Mouse (Mus musculus) heart, adult 2 months (tissue): ENCODE measurements around the gene Tmem210. TPM values are rescaled to one million over a fixed set of nuclear protein-coding genes. Genes with fewer than 3 reads are reported as not detected.

Experiments used
- DNase-seq, 2 experiments: peaks; one replicate each; pipeline ENCODE4 v3.0.0; 2021
- H3K27ac ChIP-seq: fragments of 200-600 bp; 2 replicates; pipeline ENCODE4 v1.8.1; 2022
- H3K27me3 ChIP-seq: fragments of 200-500 bp; 2 replicates; pipeline ENCODE4 v1.6.1; 2012; ENCODE audit warnings: mild to moderate bottlenecking, low read length, inconsistent platforms, mixed read lengths; ENCODE audit not compliant: control insufficient read depth, insufficient read depth
- H3K36me3 ChIP-seq: fragments of 200-500 bp; 2 replicates; pipeline ENCODE4 v1.6.1; 2012; ENCODE audit warnings: low read length, inconsistent platforms; ENCODE audit not compliant: control insufficient read depth, insufficient read depth
- H3K4me1 ChIP-seq: fragments of 200-500 bp; 2 replicates; pipeline ENCODE4 v1.6.1; 2011; ENCODE audit warnings: low read length; ENCODE audit not compliant: control insufficient read depth, insufficient read depth
- H3K4me3 ChIP-seq: fragments of 200-600 bp; 2 replicates; pipeline ENCODE4 v1.8.1; 2022
- H3K79me2 ChIP-seq: fragments of 200-500 bp; replicated peaks from 2 replicates; pipeline ENCODE4 v1.6.1; 2012; ENCODE audit warnings: mild to moderate bottlenecking, inconsistent platforms, low read length, moderate library complexity, mixed read lengths; ENCODE audit not compliant: control insufficient read depth, insufficient read depth
- H3K9ac ChIP-seq: fragments of 200-500 bp; 2 replicates; pipeline ENCODE4 v1.6.1; 2012; ENCODE audit warnings: low read depth, mild to moderate bottlenecking, control low read depth, inconsistent platforms, low read length, mixed read lengths
- CTCF ChIP-seq: fragments of 200-600 bp; IDR thresholded peaks from 2 replicates; pipeline ENCODE4 v1.8.1; 2022; ENCODE audit warnings: antibody characterized with exemption, mild to moderate bottlenecking, moderate library complexity
- EP300 ChIP-seq: fragments of 200-500 bp; IDR thresholded peaks from 2 replicates; pipeline ENCODE4 v1.6.1; 2011; ENCODE audit warnings: low read depth, low read length, control low read depth; ENCODE audit not compliant: insufficient read depth
- POLR2A ChIP-seq: fragments of 200-500 bp; IDR thresholded peaks from 2 replicates; pipeline ENCODE4 v1.6.1; 2011; ENCODE audit warnings: mild to moderate bottlenecking, low read depth, low read length, control low read depth; ENCODE audit not compliant: insufficient read depth
- WGBS: fragments of 180-500 bp; shearing (Covaris S2); methylation state at CpG from one replicate; pipeline ENCODE4 v1.1.7; 2018; 5-methylcytosine and 5-hydroxymethylcytosine counted together
- intact Hi-C: fragments of 180-260 bp; cut with DNase I; formaldehyde crosslinking; loops from one replicate; pipeline ENCODE4 v1.15.1; 2025
- polyA plus RNA-seq: library from polyadenylated mRNA; depleted of rRNA; stranded (reverse); fragments of >200 nt; gene quantifications from 2 replicates; pipeline ENCODE4 v1.2.3, GENCODE M21; 2012; rRNA removed
- total RNA-seq, 2 experiments: library from RNA; stranded (reverse); gene quantifications; 2 replicates each; pipeline ENCODE4 v1.2.3; 2021

The Tmem210 gene
- total and polyA plus RNA-seq, 3 experiments = 0.27 TPM; not detected in 2

DNA sequence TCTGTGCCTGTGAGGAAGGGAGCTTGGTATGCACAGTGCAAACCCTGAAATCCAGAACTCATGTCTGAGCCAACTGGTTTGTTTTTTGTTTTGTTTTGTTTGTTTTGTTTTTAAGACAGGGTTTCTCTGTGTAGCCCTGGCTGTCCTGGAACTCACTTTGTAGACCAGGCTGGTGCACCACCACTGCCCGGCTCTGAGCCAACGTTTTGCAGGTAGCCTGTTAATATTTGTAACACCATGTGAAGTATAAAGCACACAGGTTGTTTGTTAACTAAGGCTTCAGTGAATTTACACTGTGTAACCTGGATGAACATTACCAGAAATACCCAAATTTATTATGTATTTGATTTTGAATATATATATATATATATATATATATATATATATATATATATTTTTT lies 38.1 kb downstream of the Tmem210 start:
- no peaks in the 10 kb centered on the region for H3K27me3 ChIP-seq
- WGBS = 71% methylated on average over 2 of the region's 2 CpGs
- no peak overlapping the region for H3K4me3 ChIP-seq
- H3K9ac ChIP-seq = no peak overlapping the region
- no peaks in the 10 kb centered on the region for H3K36me3 ChIP-seq
- DNase-seq = no peak
- intact Hi-C loops = no loop called here
- no peak overlapping the region for H3K27ac ChIP-seq
- TF ChIP-seq EP300 (no peak), CTCF (no peak), POLR2A (no peak)
- no peaks in the 10 kb centered on the region for H3K79me2 ChIP-seq
- H3K4me1 ChIP-seq = no peaks in the 10 kb centered on the region

DNA sequence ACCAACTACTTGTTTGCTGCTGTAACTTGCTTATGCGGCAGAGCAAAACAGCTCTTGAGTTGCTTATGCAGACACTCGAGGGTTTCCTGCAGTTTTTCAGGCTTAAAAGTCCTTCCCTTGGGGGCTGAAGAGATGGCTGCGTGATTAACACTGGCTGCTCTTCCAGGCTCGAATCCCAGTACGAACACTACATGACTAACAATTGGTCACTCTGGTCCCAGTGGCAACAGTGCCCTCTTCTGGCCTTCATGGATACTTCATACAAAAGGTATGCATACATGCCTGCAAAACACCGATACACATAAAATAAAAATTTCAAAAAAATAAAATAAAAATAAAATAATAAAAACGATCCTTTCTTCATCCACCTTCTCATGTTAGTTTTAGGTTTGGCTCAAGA lies 40.5 kb downstream of the Tmem210 start:
- Histone ChIP-seq H3K4me1 (peaks cover 5% of the 10 kb centered on the region), H3K9ac (no peak overlapping the region), H3K27ac (no peak overlapping the region), H3K4me3 (no peak overlapping the region), H3K79me2 (no peaks in the 10 kb centered on the region), H3K27me3 (no peaks in the 10 kb centered on the region), H3K36me3 (no peaks in the 10 kb centered on the region; the same call in 1 of the 2 replicates)
- intact Hi-C loops = no loop called here
- 36% methylated on average over 7 of the region's 7 CpGs for WGBS
- no peak for DNase-seq
- TF ChIP-seq EP300 = no peak
- TF ChIP-seq POLR2A = no peak
- TF ChIP-seq CTCF = peak; percentile 68

DNA sequence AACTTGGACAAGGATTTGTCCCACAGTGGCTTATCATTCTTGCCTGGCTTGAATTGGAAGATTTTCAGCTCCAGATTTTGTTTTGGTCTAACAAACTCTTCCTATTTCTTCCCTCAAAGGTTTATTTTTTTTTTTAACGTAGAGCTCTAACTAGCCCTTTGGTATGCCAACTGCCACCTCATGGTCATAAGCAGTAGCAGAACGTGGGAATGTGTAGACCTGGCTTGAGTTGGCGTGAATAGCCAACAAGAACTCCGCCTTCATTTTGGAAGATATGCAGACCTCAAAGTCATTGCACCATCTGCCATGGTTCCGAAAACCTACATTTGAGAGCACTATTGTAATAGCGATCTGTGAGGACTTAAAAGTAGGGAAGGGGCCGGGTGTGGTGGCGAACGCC lies 43.5 kb downstream of the Tmem210 start:
- intact Hi-C loops = loop anchor here (5.0 kb wide), 1 partner anchor 59 kb away; the partner anchor contains the start of genes Anapc2 and Ssna1

DNA sequence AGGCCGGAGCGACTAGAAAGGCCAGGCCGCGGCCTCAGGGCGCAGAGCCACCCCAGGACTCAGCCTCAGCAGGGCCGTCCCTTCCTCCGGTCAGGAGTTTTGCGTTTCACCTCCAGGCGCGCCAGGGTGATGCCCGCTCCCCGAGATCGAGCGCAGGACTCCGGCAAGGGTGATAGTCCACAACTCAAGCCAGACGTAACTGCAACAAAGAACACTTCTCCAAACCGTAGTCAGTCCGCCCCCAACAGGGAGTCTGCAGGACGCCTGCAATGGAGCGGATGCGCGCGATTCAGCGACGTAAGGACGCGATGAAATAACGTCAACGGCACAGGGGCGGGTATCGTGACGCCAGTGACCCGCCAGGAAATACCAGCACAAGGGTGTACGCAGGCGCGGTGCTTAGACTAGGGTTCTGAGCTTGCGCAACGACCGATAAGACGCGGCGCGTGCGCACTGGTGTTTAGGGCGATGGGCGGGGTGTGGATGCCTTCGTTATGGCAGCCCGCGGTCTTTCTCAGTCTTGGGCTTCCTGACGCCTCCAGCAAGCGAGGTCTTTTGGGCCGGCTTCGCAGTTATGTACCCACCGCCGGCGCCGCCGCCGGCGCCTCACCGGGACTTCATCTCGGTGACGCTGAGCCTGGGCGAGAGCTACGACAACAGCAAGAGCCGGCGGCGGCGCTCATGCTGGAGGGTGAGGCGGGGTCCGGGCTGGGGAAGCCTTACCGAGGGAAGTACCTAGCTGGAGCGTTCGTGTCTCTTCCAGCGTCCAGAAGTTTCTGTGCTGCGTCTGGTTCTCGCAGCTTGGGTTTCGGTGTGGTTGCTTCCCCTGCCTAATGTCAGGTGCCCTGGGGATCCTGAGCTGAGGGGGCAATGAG lies 44.6 kb downstream of the Tmem210 start, which contains the start of gene Man1b1:
TSS of gene Man1b1 (plus strand) at position 53 of the 875 bp plus-strand sequence.
- Histone ChIP-seq H3K4me1 (peaks cover 5% of the 10 kb centered on the region), H3K27ac (peak within 1 kb of the TSS; percentile 89), H3K4me3 (peak within 1 kb of the TSS; percentile 67), H3K36me3 (no peaks in the 10 kb centered on the region; the same call in 1 of the 2 replicates), H3K79me2 (no peaks in the 10 kb centered on the region), H3K9ac (peak within 1 kb of the TSS; percentile 82), H3K27me3 (no peaks in the 10 kb centered on the region)
- peak; percentile 59 for TF ChIP-seq CTCF
- TF ChIP-seq EP300 = peak; percentile 95
- peak; percentile 88; the same call in 1 of the 2 replicates for TF ChIP-seq POLR2A
- intact Hi-C loops = loop anchor here (1.0 to 5.0 kb wide), 2 partner anchors 60 to 77 kb away; partner anchors contain the start of genes Anapc2, Ssna1 and Tmem203
- WGBS = under 1% methylated on average over 78 of the region's 78 CpGs
- peak; percentile 99 to 100 for DNase-seq

More for the DNA sequence above, 43.5 kb downstream of the Tmem210 start:
- Histone ChIP-seq H3K27me3 (no peaks in the 10 kb centered on the region), H3K4me3 (no peak overlapping the region; the same call in 1 of the 2 replicates), H3K9ac (no peak overlapping the region), H3K36me3 (no peaks in the 10 kb centered on the region; the same call in 1 of the 2 replicates), H3K79me2 (no peaks in the 10 kb centered on the region), H3K27ac (no peak overlapping the region), H3K4me1 (peaks cover 5% of the 10 kb centered on the region)
- TF ChIP-seq EP300 = no peak
- no peak for TF ChIP-seq CTCF
- no peak for DNase-seq
- WGBS = 46% methylated on average over 9 of the region's 9 CpGs

DNA sequence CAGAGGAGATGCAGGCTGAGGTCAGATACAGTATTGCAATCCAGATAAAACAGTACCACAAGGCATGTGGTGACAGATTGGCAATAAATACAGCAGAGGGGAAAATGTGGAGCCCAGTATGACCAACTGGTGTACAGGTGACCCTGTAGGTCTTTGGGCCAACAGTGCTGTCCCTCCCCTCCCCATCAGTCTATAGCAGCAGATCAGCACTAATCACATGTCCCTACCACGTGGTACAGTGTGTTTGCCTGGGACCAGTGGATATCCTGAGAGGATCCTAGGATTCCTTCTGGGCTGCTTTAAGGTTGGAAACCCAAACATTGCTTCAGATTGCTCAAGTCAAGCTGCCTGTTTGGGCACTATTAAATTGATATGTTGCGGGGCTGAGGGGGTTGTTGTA lies 45.6 kb downstream of the Tmem210 start:
- intact Hi-C loops = loop anchor here (5.0 kb wide), 1 partner anchor 61 kb away; the partner anchor contains the start of genes Anapc2 and Ssna1
- no peaks in the 10 kb centered on the region for H3K27me3 ChIP-seq
- peaks cover 5% of the 10 kb centered on the region for H3K4me1 ChIP-seq
- no peak overlapping the region for H3K27ac ChIP-seq
- H3K79me2 ChIP-seq = no peaks in the 10 kb centered on the region
- no peaks in the 10 kb centered on the region; the same call in 1 of the 2 replicates for H3K36me3 ChIP-seq
- WGBS = 78% methylated on average over 2 of the region's 2 CpGs
- no peak overlapping the region for H3K9ac ChIP-seq
- H3K4me3 ChIP-seq = peak overlapping the region; percentile 67
- TF ChIP-seq CTCF (no peak), EP300 (no peak), POLR2A (no peak)
- DNase-seq = no peak

DNA sequence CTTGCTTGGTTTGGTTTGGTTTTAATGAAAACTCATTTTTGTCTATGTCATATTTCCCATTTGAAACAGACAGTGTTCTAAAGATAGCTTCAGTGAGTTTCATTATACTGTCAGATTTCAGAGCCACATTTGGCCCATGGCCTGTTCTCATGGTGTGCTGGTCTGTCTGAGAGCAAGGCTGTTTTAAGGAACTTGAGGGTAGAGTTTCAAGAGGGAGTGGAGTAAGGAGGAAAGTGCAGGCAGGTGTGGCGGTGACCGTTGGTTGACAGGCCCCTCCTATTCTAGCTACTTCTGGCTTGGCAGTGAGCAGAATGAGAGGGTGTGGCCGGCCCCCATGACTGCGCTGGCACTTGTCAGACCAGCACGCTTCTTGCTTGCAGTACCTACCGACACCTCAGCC lies 50.4 kb downstream of the Tmem210 start:
- H3K36me3 ChIP-seq = no peaks in the 10 kb centered on the region; the same call in 1 of the 2 replicates
- WGBS = 87% methylated on average over 6 of the region's 6 CpGs
- intact Hi-C loops = no loop called here

More for the DNA sequence above, 50.4 kb downstream of the Tmem210 start:
- TF ChIP-seq POLR2A = no peak
- Histone ChIP-seq H3K27ac (no peak overlapping the region), H3K9ac (no peak overlapping the region), H3K27me3 (no peaks in the 10 kb centered on the region), H3K4me3 (no peak overlapping the region), H3K4me1 (0 out of 2 replicates have a peak, but pooled peaks cover under 1% of the 10 kb centered on the region), H3K79me2 (no peaks in the 10 kb centered on the region)
- no peak for DNase-seq

Other genes starting within 250 kb of the Tmem210 start
Only the 30 nearest of the 34 such genes appear.
- not detected for gene Noxa1, start 193.0 kb upstream of the Tmem210 start, total RNA-seq
- not detected in 2 replicates for gene Noxa1, start 193.0 kb upstream of the Tmem210 start, polyA plus RNA-seq
- 1 to 10 TPM; 6.2 to 7.4 TPM for gene Nrarp, start 107.4 kb upstream of the Tmem210 start, total RNA-seq
- gene Nrarp, start 107.4 kb upstream of the Tmem210 start, polyA plus RNA-seq = 10.2 and 11.2 TPM in 2 replicates
- 1 to 10 TPM; 4.3 to 4.9 TPM for gene Tor4a, start 91.3 kb upstream of the Tmem210 start, total RNA-seq
- gene Tor4a, start 91.3 kb upstream of the Tmem210 start, polyA plus RNA-seq = 6.8 and 9.4 TPM in 2 replicates
- gene Nelfb, start 76.7 kb upstream of the Tmem210 start, total RNA-seq = 10 to 100 TPM; 37.4 TPM
- 47.0 and 86.7 TPM in 2 replicates for gene Nelfb, start 76.7 kb upstream of the Tmem210 start, polyA plus RNA-seq
- not detected for gene Stpg3, start 73.5 kb upstream of the Tmem210 start, total RNA-seq
- 0.20 TPM in 1 of 2 replicates, not detected in the other for gene Stpg3, start 73.5 kb upstream of the Tmem210 start, polyA plus RNA-seq
- not detected for gene Fam166a, start 69.4 kb upstream of the Tmem210 start, total RNA-seq
- 0.21 TPM in 1 of 2 replicates, not detected in the other for gene Fam166a, start 69.4 kb upstream of the Tmem210 start, polyA plus RNA-seq
- 100 to 1,000 TPM; 327 to 342 TPM for gene Tubb4b, start 63.4 kb upstream of the Tmem210 start, total RNA-seq
- 315 and 439 TPM in 2 replicates for gene Tubb4b, start 63.4 kb upstream of the Tmem210 start, polyA plus RNA-seq
- not detected for gene Slc34a3, start 53.8 kb upstream of the Tmem210 start, total RNA-seq
- not detected in 2 replicates for gene Slc34a3, start 53.8 kb upstream of the Tmem210 start, polyA plus RNA-seq
- not detected for gene Rnf224, start 51.4 kb upstream of the Tmem210 start, total RNA-seq
- not detected in 2 replicates for gene Rnf224, start 51.4 kb upstream of the Tmem210 start, polyA plus RNA-seq
- under 1 TPM; 0.47 to 0.61 TPM for gene Rnf208, start 45.9 kb upstream of the Tmem210 start, total RNA-seq
- gene Rnf208, start 45.9 kb upstream of the Tmem210 start, polyA plus RNA-seq = 1.5 and 2.4 TPM in 2 replicates
- not detected for gene Cysrt1, start 45.7 kb upstream of the Tmem210 start, total RNA-seq
- gene Cysrt1, start 45.7 kb upstream of the Tmem210 start, polyA plus RNA-seq = not detected in 2 replicates
- 1 to 10 TPM in 1 of 2 experiments, under 1 TPM in 1; 0.68 to 1.8 TPM for gene AL732309.1, start 41.3 kb upstream of the Tmem210 start, total RNA-seq
- gene AL732309.1, start 41.3 kb upstream of the Tmem210 start, polyA plus RNA-seq = 4.7 and 6.1 TPM in 2 replicates
- gene Tmem203, start 32.7 kb upstream of the Tmem210 start, total RNA-seq = 10 to 100 TPM; 13.1 to 14.1 TPM
- gene Tmem203, start 32.7 kb upstream of the Tmem210 start, polyA plus RNA-seq = 18.2 and 22.2 TPM in 2 replicates
- gene Tprn, start 25.5 kb upstream of the Tmem210 start, total RNA-seq = 1 to 10 TPM; 5.9 to 6.7 TPM
- 7.5 and 9.9 TPM in 2 replicates for gene Tprn, start 25.5 kb upstream of the Tmem210 start, polyA plus RNA-seq
- gene Ssna1, start 15.7 kb upstream of the Tmem210 start, total RNA-seq = 10 to 100 TPM; 39.7 to 41.5 TPM
- gene Ssna1, start 15.7 kb upstream of the Tmem210 start, polyA plus RNA-seq = 33.1 and 36.3 TPM in 2 replicates
- gene Anapc2, start 15.7 kb upstream of the Tmem210 start, total RNA-seq = 10 to 100 TPM; 36.0 to 36.3 TPM
- 57.2 and 68.2 TPM in 2 replicates for gene Anapc2, start 15.7 kb upstream of the Tmem210 start, polyA plus RNA-seq
- not detected for gene Lrrc26, start 1.8 kb downstream of the Tmem210 start, total RNA-seq
- 2.9 TPM in 1 of 2 replicates, not detected in the other for gene Lrrc26, start 1.8 kb downstream of the Tmem210 start, polyA plus RNA-seq
- not detected for gene Grin1, start 31.0 kb downstream of the Tmem210 start, total RNA-seq
- 0.18 and 0.41 TPM in 2 replicates for gene Grin1, start 31.0 kb downstream of the Tmem210 start, polyA plus RNA-seq
- gene Man1b1, start 44.2 kb downstream of the Tmem210 start, total RNA-seq = 10 to 100 TPM; 21.6 to 22.5 TPM
- 8.2 and 9.9 TPM in 2 replicates for gene Man1b1, start 44.2 kb downstream of the Tmem210 start, polyA plus RNA-seq
- gene Dpp7, start 68.2 kb downstream of the Tmem210 start, total RNA-seq = 1 to 10 TPM; 4.8 to 5.4 TPM
- 11.4 and 11.8 TPM in 2 replicates for gene Dpp7, start 68.2 kb downstream of the Tmem210 start, polyA plus RNA-seq
- 1 to 10 TPM; 7.2 to 7.9 TPM for gene Uap1l1, start 77.5 kb downstream of the Tmem210 start, total RNA-seq
- gene Uap1l1, start 77.5 kb downstream of the Tmem210 start, polyA plus RNA-seq = 7.6 and 8.3 TPM in 2 replicates
- gene Sapcd2, start 84.2 kb downstream of the Tmem210 start, total RNA-seq = not detected
- 0.20 and 0.26 TPM in 2 replicates for gene Sapcd2, start 84.2 kb downstream of the Tmem210 start, polyA plus RNA-seq
- 10 to 100 TPM; 11.1 to 13.5 TPM for gene Entpd2, start 107.7 kb downstream of the Tmem210 start, total RNA-seq
- 36.3 and 37.1 TPM in 2 replicates for gene Entpd2, start 107.7 kb downstream of the Tmem210 start, polyA plus RNA-seq
- gene Npdc1, start 111.2 kb downstream of the Tmem210 start, total RNA-seq = 10 to 100 TPM; 21.3 to 30.4 TPM
- 47.8 and 52.2 TPM in 2 replicates for gene Npdc1, start 111.2 kb downstream of the Tmem210 start, polyA plus RNA-seq
- gene Fut7, start 135.1 kb downstream of the Tmem210 start, total RNA-seq = under 1 TPM in 1 of 2 experiments, not detected in 1; 0.11 TPM
- 0.43 TPM in 1 of 2 replicates, not detected in the other for gene Fut7, start 135.1 kb downstream of the Tmem210 start, polyA plus RNA-seq
- gene Abca2, start 140.6 kb downstream of the Tmem210 start, total RNA-seq = 10 to 100 TPM; 36.1 to 41.1 TPM
- 43.4 and 44.2 TPM in 2 replicates for gene Abca2, start 140.6 kb downstream of the Tmem210 start, polyA plus RNA-seq
- gene Clic3, start 168.7 kb downstream of the Tmem210 start, total RNA-seq = 1 to 10 TPM; 1.4 to 1.8 TPM
- 4.8 and 7.4 TPM in 2 replicates for gene Clic3, start 168.7 kb downstream of the Tmem210 start, polyA plus RNA-seq
- 10 to 100 TPM; 17.7 to 20.6 TPM for gene Paxx, start 172.9 kb downstream of the Tmem210 start, total RNA-seq
- gene Paxx, start 172.9 kb downstream of the Tmem210 start, polyA plus RNA-seq = 32.8 and 36.8 TPM in 2 replicates
- 100 to 1,000 TPM; 472 to 774 TPM for gene Ptgds, start 181.9 kb downstream of the Tmem210 start, total RNA-seq
- gene Ptgds, start 181.9 kb downstream of the Tmem210 start, polyA plus RNA-seq = 198 and 795 TPM in 2 replicates
- gene Lcn12, start 205.8 kb downstream of the Tmem210 start, total RNA-seq = not detected
- not detected in 2 replicates for gene Lcn12, start 205.8 kb downstream of the Tmem210 start, polyA plus RNA-seq